Mouse (Mus musculus) heart, embryonic 15.5 days (tissue): ENCODE data around the gene Dcaf10. TPM values are rescaled to one million over a fixed set of nuclear protein-coding genes. Genes with fewer than 3 reads are reported as not detected.
A peak's percentile ranks its signal among the peaks of the same experiment; 100 is the strongest.

Source experiments
- ATAC-seq: fragments of 200-750 bp; cut with Nextera tagmentation; replicated peaks from 2 replicates; pipeline ENCODE4 v1.8.0; 2017; ENCODE audit warnings: low read depth, moderate TSS enrichment; ENCODE audit not compliant: insufficient number of reproducible peaks, insufficient read depth, low FRiP score
- H3K27ac ChIP-seq: fragments of 300-500 bp; sonication (generic); 2 replicates; pipeline ENCODE4 v1.5.1; 2015; ENCODE audit warnings: mild to moderate bottlenecking, inconsistent platforms
- H3K27me3 ChIP-seq: fragments of 300-500 bp; sonication (generic); 2 replicates; pipeline ENCODE4 v1.6.1; 2015; ENCODE audit warnings: inconsistent platforms
- H3K36me3 ChIP-seq: fragments of 300-500 bp; sonication (generic); 2 replicates; pipeline ENCODE4 v1.6.1; 2015; ENCODE audit warnings: mild to moderate bottlenecking, inconsistent platforms
- H3K4me1 ChIP-seq: fragments of 300-500 bp; sonication (generic); replicated peaks from 2 replicates; pipeline ENCODE4 v1.6.1; 2015; ENCODE audit warnings: inconsistent platforms
- H3K4me2 ChIP-seq: fragments of 300-500 bp; sonication (generic); 2 replicates; pipeline ENCODE4 v1.6.1; 2015; ENCODE audit warnings: inconsistent platforms, mild to moderate bottlenecking, moderate library complexity
- H3K4me3 ChIP-seq: fragments of 300-500 bp; sonication (generic); 2 replicates; pipeline ENCODE4 v1.5.1; 2015; ENCODE audit warnings: mild to moderate bottlenecking, inconsistent platforms
- H3K9ac ChIP-seq: fragments of 300-500 bp; sonication (generic); 2 replicates; pipeline ENCODE4 v1.6.1; 2015; ENCODE audit warnings: mild to moderate bottlenecking, inconsistent platforms
- H3K9me3 ChIP-seq: fragments of 300-500 bp; sonication (generic); replicated peaks from 2 replicates; pipeline ENCODE4 v1.6.1; 2016; ENCODE audit warnings: inconsistent platforms
- WGBS: fragments of 180-500 bp; shearing (Covaris S2); methylation state at CpG from one replicate; pipeline ENCODE4 v1.1.7; 2015; ENCODE audit warnings: mixed read lengths; 5-methylcytosine and 5-hydroxymethylcytosine counted together
- polyA plus RNA-seq: library from polyadenylated mRNA; unstranded; fragments of >200 nt; fragmentation: Nextera tagmentation; extraction: Ambion mirVana; gene quantifications from 2 replicates; pipeline ENCODE4 v1.2.1, GENCODE M21; 2015

Dcaf10 gene
- polyA plus RNA-seq, 1 experiment from 2014 or later: 8.1 TPM

GRCm38 (mm10) chr4:45407703-45408334 is 65.9 kb downstream of the Dcaf10 start:
- under 1% methylated on average over 19 of the region's 19 CpGs for WGBS
- H3K27ac ChIP-seq: peak overlapping the region; percentile 95
- H3K27me3 ChIP-seq: no peaks in the 10 kb centered on the region
- peaks cover 39% of the 10 kb centered on the region for H3K4me1 ChIP-seq
- peaks cover 13% of the 10 kb centered on the region; the same call in 1 of the 2 replicates for H3K36me3 ChIP-seq
- no peaks in the 10 kb centered on the region for H3K9me3 ChIP-seq
- H3K4me3 ChIP-seq: peak overlapping the region; percentile 97
- H3K4me2 ChIP-seq: peak overlapping the region; percentile 87
- peak; percentile 5; the same call in 1 of the 2 replicates for ATAC-seq
- H3K9ac ChIP-seq: peak overlapping the region; percentile 98

DNA sequence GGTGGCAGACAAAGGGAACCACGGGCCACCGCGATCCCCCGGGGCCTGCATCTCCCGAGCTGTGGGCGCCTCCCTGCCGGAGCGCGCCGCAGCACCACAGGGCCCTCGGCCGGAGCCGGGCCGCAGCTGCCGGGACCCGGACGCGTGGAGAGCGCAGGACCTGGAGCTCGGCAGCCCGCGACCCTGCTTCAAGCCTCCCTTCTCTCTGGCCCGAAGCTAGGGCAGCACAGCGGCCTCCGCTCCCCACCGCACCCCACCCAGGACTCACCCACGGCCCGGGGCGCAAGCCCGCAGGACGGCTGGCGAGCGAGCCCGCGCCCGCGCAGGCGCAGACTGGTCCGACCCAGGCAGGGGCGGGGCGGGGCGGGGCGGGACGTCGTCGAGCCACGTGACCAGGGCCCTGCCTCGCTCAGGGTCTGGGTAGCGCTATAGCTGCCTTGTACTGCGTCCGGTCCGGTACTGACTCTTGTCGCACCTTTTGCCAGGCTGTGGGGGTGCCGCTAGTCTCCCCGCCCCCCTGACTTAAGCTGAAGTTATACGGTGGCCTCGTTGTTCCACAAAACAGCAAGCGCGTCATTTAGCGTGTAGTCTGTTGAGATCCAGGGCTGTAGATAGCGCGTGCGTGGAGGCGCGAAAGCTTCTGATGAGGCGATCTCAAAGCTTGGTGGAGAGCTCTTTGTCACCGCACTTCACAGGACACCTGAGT is 66.7 kb downstream of the Dcaf10 start, which contains the start of gene Slc25a51:
Gene Slc25a51 (minus strand): TSS at position 340 of the 706 bp plus-strand sequence.
- peak; percentile 97 for ATAC-seq
- under 1% methylated on average over 61 of the region's 67 CpGs for WGBS
- Histone ChIP-seq H3K4me1 (peaks cover 33% of the 10 kb centered on the region), H3K36me3 (peaks cover 10% of the 10 kb centered on the region; the same call in 1 of the 2 replicates), H3K4me3 (peak within 1 kb of the TSS; percentile 97), H3K27me3 (no peaks in the 10 kb centered on the region), H3K9me3 (no peaks in the 10 kb centered on the region), H3K27ac (peak within 1 kb of the TSS; percentile 95), H3K9ac (peak within 1 kb of the TSS; percentile 98), H3K4me2 (peak within 1 kb of the TSS; percentile 87)

DNA sequence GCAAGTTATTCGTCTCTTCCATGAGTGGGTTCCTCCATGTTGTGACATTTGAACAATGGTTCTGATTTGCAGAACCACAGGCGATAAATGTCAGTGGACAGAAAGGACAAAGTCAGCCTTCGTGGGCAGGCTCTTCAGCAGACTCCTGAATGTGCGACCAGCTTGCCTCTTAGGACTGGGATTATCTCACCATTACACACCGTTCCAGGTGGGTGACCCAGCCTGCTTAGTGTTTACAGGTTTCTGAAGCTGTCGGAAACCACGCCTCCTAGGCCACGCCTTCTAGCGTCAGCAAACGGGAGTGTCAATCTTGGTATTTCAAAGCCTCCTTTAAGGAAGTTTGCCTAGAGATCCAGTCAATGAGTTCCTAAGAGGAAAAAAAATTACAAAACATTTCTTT is 67.4 kb downstream of the Dcaf10 start:
- ATAC-seq: no peak; the same call in 1 of the 2 replicates
- Histone ChIP-seq H3K27me3 (no peaks in the 10 kb centered on the region), H3K4me1 (peaks cover 27% of the 10 kb centered on the region), H3K9me3 (no peaks in the 10 kb centered on the region), H3K9ac (peak overlapping the region; percentile 98), H3K36me3 (0 out of 2 replicates have a peak, but pooled peaks cover 3% of the 10 kb centered on the region), H3K27ac (peak overlapping the region; percentile 95), H3K4me3 (peak overlapping the region; percentile 97), H3K4me2 (peak overlapping the region; percentile 87)
- 3% methylated on average over 10 of the region's 10 CpGs for WGBS

GRCm38 (mm10) chr4:45411181-45411790 is 69.4 kb downstream of the Dcaf10 start:
- Histone ChIP-seq H3K9ac (no peak overlapping the region), H3K36me3 (no peaks in the 10 kb centered on the region), H3K27ac (no peak overlapping the region), H3K4me3 (no peak overlapping the region), H3K27me3 (no peaks in the 10 kb centered on the region), H3K4me1 (peaks cover 22% of the 10 kb centered on the region), H3K9me3 (no peaks in the 10 kb centered on the region), H3K4me2 (no peak overlapping the region)
- 87% methylated on average over 8 of the region's 8 CpGs for WGBS
- ATAC-seq: no peak

DNA sequence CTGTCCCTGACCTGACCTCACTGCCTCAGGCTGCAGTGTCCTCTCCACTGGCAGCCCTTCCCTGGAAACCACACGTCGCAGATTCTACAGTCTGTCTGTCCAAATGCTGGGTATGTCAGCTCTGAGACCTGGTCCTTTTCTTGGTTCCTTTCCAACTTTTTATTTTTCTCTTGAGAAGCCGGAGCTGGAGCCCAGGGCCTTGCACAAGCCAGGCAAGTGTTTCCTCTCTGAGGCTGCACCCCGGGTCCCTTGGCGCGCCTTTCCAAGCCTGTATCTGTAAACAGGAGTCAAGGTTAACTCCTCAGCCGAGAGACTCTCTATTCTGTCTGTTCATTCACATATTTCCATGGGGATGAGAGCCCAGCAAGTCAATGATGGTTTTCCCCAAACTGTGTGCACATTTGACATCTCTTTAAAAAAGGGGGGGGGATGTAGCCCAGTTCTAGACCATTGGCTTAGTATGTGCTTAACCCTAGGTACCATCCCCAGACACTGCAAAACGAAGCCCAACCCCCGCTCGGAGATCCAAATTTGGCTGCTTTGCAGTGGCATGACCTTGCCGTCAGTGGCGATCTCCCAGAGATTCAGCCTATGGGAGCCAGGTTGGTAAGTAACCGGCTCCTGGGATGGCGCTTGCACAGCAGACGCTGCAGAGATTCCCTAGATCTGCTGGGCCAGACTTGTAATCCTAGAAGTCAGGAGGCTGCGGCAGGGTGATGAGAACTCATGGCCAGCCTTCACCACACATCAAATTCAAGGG is 70.7 kb downstream of the Dcaf10 start:
- H3K9ac ChIP-seq: no peak overlapping the region
- WGBS: 60% methylated on average over 16 of the region's 16 CpGs
- no peak for ATAC-seq
- H3K27ac ChIP-seq: no peak overlapping the region
- no peak overlapping the region for H3K4me3 ChIP-seq
- H3K4me2 ChIP-seq: no peak overlapping the region
- H3K36me3 ChIP-seq: no peaks in the 10 kb centered on the region
- H3K9me3 ChIP-seq: no peaks in the 10 kb centered on the region
- peaks cover 9% of the 10 kb centered on the region for H3K4me1 ChIP-seq
- H3K27me3 ChIP-seq: no peaks in the 10 kb centered on the region

GRCm38 (mm10) chr4:45413674-45414338 is 71.9 kb downstream of the Dcaf10 start:
- no peak overlapping the region for H3K4me3 ChIP-seq
- no peak overlapping the region for H3K4me2 ChIP-seq
- no peak overlapping the region for H3K27ac ChIP-seq
- WGBS: 81% methylated on average over 9 of the region's 9 CpGs
- H3K9me3 ChIP-seq: no peaks in the 10 kb centered on the region
- no peak for ATAC-seq
- peaks cover 18% of the 10 kb centered on the region for H3K4me1 ChIP-seq
- no peak overlapping the region for H3K9ac ChIP-seq
- H3K27me3 ChIP-seq: no peaks in the 10 kb centered on the region
- no peaks in the 10 kb centered on the region for H3K36me3 ChIP-seq

DNA sequence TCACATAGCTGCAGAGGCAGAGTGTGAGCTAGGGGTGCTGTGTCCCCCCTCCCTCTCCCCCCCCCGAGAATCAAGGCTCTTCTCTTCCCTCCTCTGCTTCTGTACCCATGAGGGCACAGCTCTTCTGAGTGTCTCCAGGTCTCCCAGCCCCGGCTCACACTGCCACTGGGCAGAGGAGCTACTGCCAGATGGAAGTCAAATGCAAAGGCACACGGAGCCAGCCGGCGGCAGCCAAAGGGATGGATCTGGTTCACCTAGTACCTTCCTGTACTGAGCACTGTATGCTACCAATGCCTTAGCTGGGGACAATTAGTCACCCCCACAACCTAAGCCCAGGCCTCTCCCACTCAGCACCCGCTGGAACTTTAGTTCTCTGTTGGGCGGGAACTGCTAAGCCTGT is 74.4 kb downstream of the Dcaf10 start:
- no peak overlapping the region for H3K27ac ChIP-seq
- H3K4me2 ChIP-seq: no peak overlapping the region
- 66% methylated on average over 7 of the region's 7 CpGs for WGBS
- H3K4me3 ChIP-seq: no peak overlapping the region
- no peak for ATAC-seq
- H3K36me3 ChIP-seq: no peaks in the 10 kb centered on the region
- no peak overlapping the region for H3K9ac ChIP-seq
- no peaks in the 10 kb centered on the region for H3K9me3 ChIP-seq
- H3K4me1 ChIP-seq: peaks cover 25% of the 10 kb centered on the region
- no peaks in the 10 kb centered on the region for H3K27me3 ChIP-seq

DNA sequence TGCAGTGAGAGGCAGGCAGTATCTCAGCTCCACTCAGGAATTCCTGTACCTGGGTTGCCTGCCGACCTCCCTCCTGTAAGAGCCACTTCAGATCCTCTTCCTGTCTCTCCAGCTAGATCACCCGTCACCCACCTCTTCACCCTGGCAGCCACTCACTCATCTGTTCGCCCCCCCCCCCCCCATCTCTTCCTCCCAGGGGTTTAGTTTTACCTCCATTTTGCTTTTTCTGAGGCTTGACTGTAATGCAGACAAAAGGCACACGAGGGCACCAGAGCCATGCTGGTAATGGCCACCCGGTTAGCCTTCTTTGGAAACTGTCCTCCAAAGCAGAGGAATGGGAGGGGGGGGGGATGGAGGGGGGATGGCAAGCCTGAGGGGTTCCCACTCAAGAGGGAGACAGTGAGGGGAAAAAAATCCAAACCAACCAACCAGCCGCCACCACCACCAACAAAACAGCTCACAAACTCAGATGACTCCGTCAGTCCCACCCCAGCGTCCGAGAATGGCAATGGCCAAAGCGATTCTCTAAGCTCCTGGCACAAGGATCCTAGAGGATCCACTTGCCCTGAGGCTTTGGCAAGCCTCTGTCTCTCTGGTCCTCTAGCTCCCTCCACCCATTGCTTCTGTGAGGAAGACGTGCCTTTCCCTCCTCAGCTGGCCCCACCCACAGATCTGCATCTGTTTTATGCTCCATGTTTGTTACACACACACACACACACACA is 76.5 kb downstream of the Dcaf10 start:
- no peak overlapping the region for H3K27ac ChIP-seq
- H3K4me2 ChIP-seq: peak overlapping the region; percentile 48
- ATAC-seq: no peak
- no peak overlapping the region for H3K9ac ChIP-seq
- no peaks in the 10 kb centered on the region for H3K36me3 ChIP-seq
- peaks cover 38% of the 10 kb centered on the region for H3K4me1 ChIP-seq
- no peaks in the 10 kb centered on the region for H3K27me3 ChIP-seq
- H3K4me3 ChIP-seq: no peak overlapping the region
- 19% methylated on average over 10 of the region's 11 CpGs for WGBS
- H3K9me3 ChIP-seq: no peaks in the 10 kb centered on the region

DNA sequence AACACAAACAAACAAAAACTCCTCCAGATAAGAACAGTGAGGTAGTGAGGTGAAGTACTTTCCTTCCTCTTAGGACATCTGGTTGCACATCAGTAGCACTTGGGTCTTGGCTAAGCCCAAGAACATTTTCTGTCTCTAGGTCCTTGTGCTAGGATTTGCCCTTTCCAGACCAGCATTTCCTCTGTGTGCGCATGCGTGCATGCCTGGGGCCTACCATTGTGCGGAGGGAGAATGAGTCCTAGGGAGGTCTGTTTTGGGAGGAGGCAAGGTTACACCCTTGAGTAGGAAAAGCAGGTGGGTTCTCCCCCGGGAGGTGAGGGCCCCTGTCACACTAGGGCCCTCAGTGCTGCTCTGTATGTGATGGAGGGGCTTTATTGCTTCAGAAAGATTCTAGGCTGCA is 77.2 kb downstream of the Dcaf10 start:
- Histone ChIP-seq H3K9ac (no peak overlapping the region), H3K27me3 (no peaks in the 10 kb centered on the region), H3K4me2 (no peak overlapping the region), H3K27ac (no peak overlapping the region), H3K9me3 (no peaks in the 10 kb centered on the region), H3K4me1 (peaks cover 45% of the 10 kb centered on the region), H3K4me3 (no peak overlapping the region), H3K36me3 (no peaks in the 10 kb centered on the region)
- 87% methylated on average over 4 of the region's 4 CpGs for WGBS
- no peak for ATAC-seq

- 70% methylated on average over 3 of the region's 3 CpGs for WGBS
- no peak overlapping the region for H3K9ac ChIP-seq
- H3K27ac ChIP-seq: peak overlapping the region; percentile 42
- no peaks in the 10 kb centered on the region for H3K27me3 ChIP-seq
- no peaks in the 10 kb centered on the region for H3K36me3 ChIP-seq
- H3K4me2 ChIP-seq: no peak overlapping the region
- no peaks in the 10 kb centered on the region for H3K9me3 ChIP-seq
- peaks cover 46% of the 10 kb centered on the region for H3K4me1 ChIP-seq
- ATAC-seq: no peak
- H3K4me3 ChIP-seq: no peak overlapping the region
Observed at GRCm38 (mm10) chr4:45420733-45421132, 78.8 kb downstream of the Dcaf10 start.
